Mouse (Mus musculus): ENCODE results near the gene Gtpbp2. TPM values are rescaled to one million over a fixed set of nuclear protein-coding genes. Genes with fewer than 3 reads are reported as not detected.
A peak's percentile ranks its signal among the peaks of the same experiment; 100 is the strongest.

The Gtpbp2 gene
- total RNA-seq, 2 experiments from 2014 or later: 296 to 714 TPM

GRCm38 (mm10) chr17:46202421-46203071, 41.7 kb downstream of the Gtpbp2 start, which contains the start of the genes Polh and Xpo5:
Polh (minus strand) TSS chr17:46202645.
Xpo5 (plus strand) TSS chr17:46202782.
- ATAC-seq (replicated peaks; ENCODE audit: low FRiP score, poor library complexity, severe bottlenecking): peak; percentile 89

GRCm38 (mm10) chr17:46203078-46203477, 42.2 kb downstream of the Gtpbp2 start:
- peak; percentile 39 for ATAC-seq (replicated peaks; ENCODE audit: low FRiP score, poor library complexity, severe bottlenecking)

GRCm38 (mm10) chr17:46206676-46207075, 45.8 kb downstream of the Gtpbp2 start:
- no peak for ATAC-seq (replicated peaks; ENCODE audit: low FRiP score, poor library complexity, severe bottlenecking)

- ATAC-seq (replicated peaks; ENCODE audit: low FRiP score, poor library complexity, severe bottlenecking): no peak
Observed at GRCm38 (mm10) chr17:46210550-46210949, 49.7 kb downstream of the Gtpbp2 start.

Other genes with a start within 250 kb of the Gtpbp2 start
- gene Vegfa, start 128.7 kb upstream of the Gtpbp2 start, total RNA-seq (2015; ENCODE audit: low replicate concordance): 8.8 and 14.8 TPM in 2 replicates
- gene Vegfa, start 128.7 kb upstream of the Gtpbp2 start, total RNA-seq (2017; ENCODE audit: low replicate concordance): 5.7 and 11.3 TPM in 2 replicates
- gene Mrps18a, start 50.0 kb upstream of the Gtpbp2 start, total RNA-seq (2015; ENCODE audit: low replicate concordance): 8.6 and 20.9 TPM in 2 replicates
- 3.6 and 21.0 TPM in 2 replicates for gene Mrps18a, start 50.0 kb upstream of the Gtpbp2 start, total RNA-seq (2017; ENCODE audit: low replicate concordance)
- gene Rsph9, start 16.8 kb upstream of the Gtpbp2 start, total RNA-seq (2015; ENCODE audit: low replicate concordance): 2.1 TPM in 1 of 2 replicates, not detected in the other
- gene Rsph9, start 16.8 kb upstream of the Gtpbp2 start, total RNA-seq (2017; ENCODE audit: low replicate concordance): 0.42 and 7.3 TPM in 2 replicates
- 33.0 and 66.5 TPM in 2 replicates for gene Mad2l1bp, start 7.5 kb upstream of the Gtpbp2 start, total RNA-seq (2015; ENCODE audit: low replicate concordance)
- 30.2 and 33.7 TPM in 2 replicates for gene Mad2l1bp, start 7.5 kb upstream of the Gtpbp2 start, total RNA-seq (2017; ENCODE audit: low replicate concordance)
- 4.6 and 4.8 TPM in 2 replicates for gene Polh, start 41.6 kb downstream of the Gtpbp2 start, total RNA-seq (2015; ENCODE audit: low replicate concordance)
- 14.9 and 17.8 TPM in 2 replicates for gene Polh, start 41.6 kb downstream of the Gtpbp2 start, total RNA-seq (2017; ENCODE audit: low replicate concordance)
- 9.0 and 15.3 TPM in 2 replicates for gene Xpo5, start 41.8 kb downstream of the Gtpbp2 start, total RNA-seq (2015; ENCODE audit: low replicate concordance)
- 11.7 and 14.9 TPM in 2 replicates for gene Xpo5, start 41.8 kb downstream of the Gtpbp2 start, total RNA-seq (2017; ENCODE audit: low replicate concordance)
- gene Polr1c, start 87.0 kb downstream of the Gtpbp2 start, total RNA-seq (2015; ENCODE audit: low replicate concordance): 14.8 and 18.8 TPM in 2 replicates
- gene Polr1c, start 87.0 kb downstream of the Gtpbp2 start, total RNA-seq (2017; ENCODE audit: low replicate concordance): 9.6 and 15.1 TPM in 2 replicates
- gene Yipf3, start 87.0 kb downstream of the Gtpbp2 start, total RNA-seq (2015; ENCODE audit: low replicate concordance): 15.4 and 42.8 TPM in 2 replicates
- 22.7 and 29.7 TPM in 2 replicates for gene Yipf3, start 87.0 kb downstream of the Gtpbp2 start, total RNA-seq (2017; ENCODE audit: low replicate concordance)
- gene Lrrc73, start 92.5 kb downstream of the Gtpbp2 start, total RNA-seq (2015; ENCODE audit: low replicate concordance): 0.42 TPM in 1 of 2 replicates, not detected in the other
- 0.42 and 1.4 TPM in 2 replicates for gene Lrrc73, start 92.5 kb downstream of the Gtpbp2 start, total RNA-seq (2017; ENCODE audit: low replicate concordance)
- gene Tjap1, start 122.0 kb downstream of the Gtpbp2 start, total RNA-seq (2015; ENCODE audit: low replicate concordance): 4.0 and 23.1 TPM in 2 replicates
- 12.3 and 28.2 TPM in 2 replicates for gene Tjap1, start 122.0 kb downstream of the Gtpbp2 start, total RNA-seq (2017; ENCODE audit: low replicate concordance)
- gene Dlk2, start 136.4 kb downstream of the Gtpbp2 start, total RNA-seq (2015; ENCODE audit: low replicate concordance): not detected in 2 replicates
- not detected in 2 replicates for gene Dlk2, start 136.4 kb downstream of the Gtpbp2 start, total RNA-seq (2017; ENCODE audit: low replicate concordance)
- 0.84 and 2.5 TPM in 2 replicates for gene Abcc10, start 167.3 kb downstream of the Gtpbp2 start, total RNA-seq (2015; ENCODE audit: low replicate concordance)
- 0.51 and 1.1 TPM in 2 replicates for gene Abcc10, start 167.3 kb downstream of the Gtpbp2 start, total RNA-seq (2017; ENCODE audit: low replicate concordance)
- gene Zfp318, start 222.7 kb downstream of the Gtpbp2 start, total RNA-seq (2015; ENCODE audit: low replicate concordance): 3.6 and 5.6 TPM in 2 replicates
- 3.9 and 4.7 TPM in 2 replicates for gene Zfp318, start 222.7 kb downstream of the Gtpbp2 start, total RNA-seq (2017; ENCODE audit: low replicate concordance)

All from erythroblast, adult 5-6 weeks (primary cell).